Mouse (Mus musculus) left cerebral cortex, postnatal 10 days (tissue): ENCODE measurements at regions not wholly inside any gene's neighbourhood (a gene's known extent, or its start where the extent isn't known, plus 50 kb on each side); places are given as distances from the start of the nearest gene placed in this dataset.
A peak's percentile ranks its signal among the peaks of the same experiment; 100 is the strongest.

Experiments
- DNase-seq, 2 experiments: peaks; one replicate each; pipeline ENCODE4 v3.0.0; 2021 to 2022; ENCODE audit warnings: low spot score in 2 of 2, mixed read lengths in 1 of 2; ENCODE audit errors: extremely low spot score in 1 of 2
- intact Hi-C: fragments of 180-260 bp; cut with DNase I; formaldehyde crosslinking; loops from one replicate; pipeline ENCODE4 v1.15.1; 2025

GRCm38 (mm10) chr12:112235841-112236240 lies 89.8 kb downstream of the Kif26a start:
- intact Hi-C loops = no loop called here
- no peak for DNase-seq

- intact Hi-C loops = no loop called here
- no peak for DNase-seq
Observed at GRCm38 (mm10) chr12:112237061-112237490, 91.1 kb downstream of the Kif26a start.

- intact Hi-C loops = no loop called here
- DNase-seq = no peak
Observed at GRCm38 (mm10) chr12:112238834-112239233, 92.8 kb downstream of the Kif26a start.

GRCm38 (mm10) chr12:112241740-112242171 lies 95.7 kb downstream of the Kif26a start:
- intact Hi-C loops = no loop called here
- no peak for DNase-seq

- DNase-seq = no peak
- intact Hi-C loops = no loop called here
Observed at GRCm38 (mm10) chr12:112243231-112243630, 97.2 kb downstream of the Kif26a start.

GRCm38 (mm10) chr12:112250894-112251293 lies 104.9 kb downstream of the Kif26a start:
- DNase-seq = no peak
- intact Hi-C loops = no loop called here

- intact Hi-C loops = no loop called here
- no peak for DNase-seq
Observed at GRCm38 (mm10) chr12:112253461-112253860, 107.5 kb downstream of the Kif26a start.

GRCm38 (mm10) chr12:112255223-112255622 lies 109.2 kb downstream of the Kif26a start:
- DNase-seq = no peak
- intact Hi-C loops = no loop called here

- intact Hi-C loops = no loop called here
Observed at GRCm38 (mm10) chr12:112257691-112258090, 111.7 kb downstream of the Kif26a start.

GRCm38 (mm10) chr12:112263283-112264056 lies 117.5 kb downstream of the Kif26a start:
- intact Hi-C loops = no loop called here
- peak; percentile 59 to 71 for DNase-seq

More at GRCm38 (mm10) chr12:112257691-112258090, 111.7 kb downstream of the Kif26a start:
- no peak for DNase-seq

GRCm38 (mm10) chr12:112264201-112264600 lies 118.2 kb downstream of the Kif26a start:
- intact Hi-C loops = no loop called here
- no peak for DNase-seq

GRCm38 (mm10) chr12:112265289-112265969 lies 119.4 kb downstream of the Kif26a start:
- intact Hi-C loops = no loop called here
- no peak for DNase-seq

- DNase-seq = no peak
- intact Hi-C loops = no loop called here
Observed at GRCm38 (mm10) chr12:112274026-112274425, 128.0 kb downstream of the Kif26a start.

- intact Hi-C loops = no loop called here
- DNase-seq = no peak
Observed at GRCm38 (mm10) chr12:112274756-112275155, 128.7 kb downstream of the Kif26a start.

- no peak for DNase-seq
- intact Hi-C loops = no loop called here
Observed at GRCm38 (mm10) chr12:112276651-112277050, 130.6 kb downstream of the Kif26a start.

- intact Hi-C loops = no loop called here
- no peak for DNase-seq
Observed at GRCm38 (mm10) chr12:112277511-112277910, 131.5 kb downstream of the Kif26a start.

GRCm38 (mm10) chr12:112285096-112285495 lies 139.1 kb downstream of the Kif26a start:
- intact Hi-C loops = no loop called here
- no peak for DNase-seq

GRCm38 (mm10) chr12:112288786-112289185 lies 142.8 kb downstream of the Kif26a start:
- intact Hi-C loops = no loop called here
- no peak for DNase-seq

- intact Hi-C loops = no loop called here
- peak in 1 of 2 experiments; percentile 66 for DNase-seq
Observed at GRCm38 (mm10) chr12:112290299-112290698, 144.3 kb downstream of the Kif26a start.
